Mouse (Mus musculus): ENCODE data around the gene Rassf3. TPM values are rescaled to one million over a fixed set of nuclear protein-coding genes. Genes with fewer than 3 reads are reported as not detected.

Rassf3 gene
- total RNA-seq, 2 experiments from 2014 or later = 8.2 to 8.9 TPM

- no peak for DNase-seq
These were observed 14.6 kb downstream of the Rassf3 start for GRCm38 (mm10) chr10:121461404-121462161.

DNA sequence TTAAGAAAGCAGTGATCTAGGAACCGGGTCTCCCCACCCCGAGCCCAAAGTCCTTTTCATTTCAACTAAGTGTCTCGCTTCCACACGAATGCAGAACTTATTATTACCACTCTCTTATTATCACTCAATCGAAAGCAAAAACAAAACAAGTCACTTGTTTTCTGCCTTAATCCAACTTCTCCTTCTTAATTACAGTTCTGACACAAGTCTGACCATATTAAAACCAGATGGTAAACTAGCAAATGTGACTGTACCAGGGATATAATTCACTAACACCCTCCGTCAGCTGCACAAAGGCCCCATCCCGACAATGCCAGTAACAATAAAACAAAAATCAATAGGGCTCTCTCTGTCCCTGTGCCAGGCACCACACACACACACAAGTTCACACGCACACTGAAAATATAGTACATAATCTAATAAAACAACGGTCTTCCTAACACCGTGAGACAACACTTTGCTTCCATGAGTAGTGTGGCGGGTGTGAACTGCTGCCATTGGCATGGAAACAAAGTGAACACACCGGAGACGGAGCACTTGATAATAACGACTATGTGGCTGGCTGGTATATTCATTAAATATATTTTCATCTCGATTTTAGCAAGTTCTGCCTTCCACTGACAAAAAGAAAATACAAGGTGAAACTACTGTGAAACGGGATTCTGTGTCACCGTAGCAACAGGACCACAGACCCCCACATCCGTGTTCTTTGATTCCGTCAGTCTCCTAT, 16.9 kb downstream of the Rassf3 start:
- DNase-seq = no peak

DNA sequence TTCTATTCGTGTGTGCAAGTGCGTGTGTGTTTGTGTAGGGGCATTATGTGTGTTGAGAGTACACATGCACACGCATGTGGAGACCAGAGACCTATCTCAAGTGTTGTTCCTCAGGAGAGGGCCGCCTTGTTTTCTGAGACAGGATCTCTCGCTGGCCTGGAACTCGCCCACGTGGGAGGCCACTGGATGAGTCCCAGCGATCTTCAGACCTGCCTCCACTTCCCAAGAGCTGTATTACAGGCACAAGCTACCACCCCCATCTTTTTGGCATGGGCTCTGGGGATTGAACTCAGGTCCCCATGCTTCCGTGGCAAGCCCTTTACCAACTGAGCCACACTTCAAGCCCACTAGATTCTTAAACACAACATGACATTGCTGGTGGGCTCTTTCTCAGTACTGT, 17.7 kb downstream of the Rassf3 start:
- DNase-seq = no peak

GRCm38 (mm10) chr10:121457381-121457780, 18.8 kb downstream of the Rassf3 start:
- DNase-seq = no peak

DNA sequence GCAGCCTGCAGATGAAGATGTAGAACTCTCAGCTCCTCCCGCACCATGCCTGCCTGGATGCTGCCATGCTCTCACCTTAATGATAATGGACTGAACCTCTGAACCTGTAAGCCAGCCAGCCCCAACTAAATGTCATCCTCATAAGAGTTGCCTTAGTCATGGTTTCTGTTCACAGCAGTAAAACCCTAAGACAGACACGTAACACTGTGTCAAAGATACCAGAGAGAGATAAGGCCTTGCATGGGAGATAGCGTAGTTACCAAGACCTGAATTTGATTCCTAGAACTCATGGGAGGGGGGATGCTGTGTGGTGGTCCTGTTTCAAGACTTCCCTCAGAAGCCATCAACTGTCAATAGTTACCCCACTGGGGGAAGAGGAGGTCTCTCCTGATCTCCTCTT, 20.6 kb downstream of the Rassf3 start:
- no peak for DNase-seq

DNA sequence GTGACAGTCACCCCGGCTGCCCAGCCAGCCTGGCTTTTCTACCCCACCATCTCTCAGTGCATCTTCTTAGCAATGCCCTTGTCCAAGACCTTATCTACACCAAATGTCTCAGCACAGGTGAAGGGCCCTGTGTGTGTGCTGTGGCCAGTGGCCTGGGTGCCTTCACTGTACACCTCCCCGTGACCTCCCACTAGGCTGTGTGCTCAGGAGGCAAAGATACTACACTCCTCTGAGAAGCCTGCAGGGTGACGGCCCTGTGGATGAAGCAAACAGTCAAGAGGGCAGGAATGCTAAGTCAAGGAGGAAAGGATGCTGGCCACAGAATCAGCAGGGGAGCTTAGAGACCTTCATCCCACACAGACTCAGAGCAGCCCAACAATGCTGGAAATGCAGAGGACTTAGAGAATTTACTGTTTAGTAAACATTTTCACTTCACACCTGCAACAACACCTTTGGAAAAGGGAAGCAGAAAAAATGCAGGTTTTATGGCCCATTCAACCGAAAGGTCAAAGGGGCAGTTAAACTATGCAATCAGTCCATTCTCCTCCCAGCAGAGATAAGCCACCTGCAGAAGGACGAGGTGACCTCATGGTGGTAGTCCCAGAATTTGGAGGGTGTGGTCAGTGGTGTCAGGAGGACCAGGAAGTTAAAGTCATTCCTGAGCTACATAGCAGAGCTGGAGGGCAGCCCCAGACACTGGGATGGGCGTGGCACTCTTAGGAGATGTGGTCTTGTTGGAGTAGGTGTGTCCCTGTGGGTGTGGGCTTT, 21.3 kb downstream of the Rassf3 start:
- no peak for DNase-seq

- DNase-seq = no peak
These were observed 22.1 kb downstream of the Rassf3 start for GRCm38 (mm10) chr10:121454033-121454432.

DNA sequence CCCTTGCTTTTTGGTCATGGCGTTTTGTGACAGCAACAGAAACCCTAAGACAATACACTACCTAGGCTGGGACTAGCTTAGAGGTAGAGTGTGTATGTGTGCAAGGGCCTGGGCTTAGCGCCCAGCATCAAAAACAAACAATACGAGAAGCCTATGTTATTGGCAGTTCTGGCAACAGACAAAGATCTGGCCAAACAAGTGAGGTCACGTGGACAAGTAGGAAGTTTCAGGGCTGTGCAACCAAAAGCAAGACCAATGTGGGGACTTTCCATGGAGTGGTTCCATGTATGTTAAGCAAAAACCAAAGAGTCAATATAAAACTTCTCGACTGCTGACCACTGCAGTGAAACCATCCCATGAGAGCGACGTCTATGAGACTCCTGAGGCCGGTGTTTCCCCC, 30.3 kb downstream of the Rassf3 start:
- no peak for DNase-seq

- DNase-seq = no peak
These were observed 31.9 kb downstream of the Rassf3 start for GRCm38 (mm10) chr10:121444198-121444597.

GRCm38 (mm10) chr10:121443791-121444190, 32.4 kb downstream of the Rassf3 start:
- DNase-seq = no peak

- DNase-seq = no peak
These were observed 36.8 kb downstream of the Rassf3 start for GRCm38 (mm10) chr10:121439310-121439731.

GRCm38 (mm10) chr10:121438109-121438508, 38.0 kb downstream of the Rassf3 start:
- DNase-seq = no peak

DNA sequence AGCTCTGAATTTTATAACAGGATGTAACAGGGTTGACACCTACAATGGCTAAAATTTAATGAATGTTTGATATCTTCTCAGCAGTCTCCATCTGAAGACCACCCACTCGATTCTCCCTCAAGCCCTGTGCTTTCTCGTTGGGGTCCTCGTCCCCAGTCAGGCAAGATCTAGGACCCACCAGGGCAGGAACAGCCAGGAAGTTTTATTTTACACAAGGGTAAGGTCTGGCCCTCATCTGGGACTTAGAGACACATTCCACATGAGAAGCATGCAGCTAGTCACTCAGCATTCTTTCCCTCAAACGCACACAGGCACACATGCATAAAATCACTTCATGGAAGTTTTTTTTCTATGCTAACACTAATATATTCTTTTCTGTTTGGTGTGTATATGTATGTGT, 39.5 kb downstream of the Rassf3 start:
- DNase-seq = no peak

GRCm38 (mm10) chr10:121436258-121436645, 39.9 kb downstream of the Rassf3 start:
- no peak for DNase-seq

DNA sequence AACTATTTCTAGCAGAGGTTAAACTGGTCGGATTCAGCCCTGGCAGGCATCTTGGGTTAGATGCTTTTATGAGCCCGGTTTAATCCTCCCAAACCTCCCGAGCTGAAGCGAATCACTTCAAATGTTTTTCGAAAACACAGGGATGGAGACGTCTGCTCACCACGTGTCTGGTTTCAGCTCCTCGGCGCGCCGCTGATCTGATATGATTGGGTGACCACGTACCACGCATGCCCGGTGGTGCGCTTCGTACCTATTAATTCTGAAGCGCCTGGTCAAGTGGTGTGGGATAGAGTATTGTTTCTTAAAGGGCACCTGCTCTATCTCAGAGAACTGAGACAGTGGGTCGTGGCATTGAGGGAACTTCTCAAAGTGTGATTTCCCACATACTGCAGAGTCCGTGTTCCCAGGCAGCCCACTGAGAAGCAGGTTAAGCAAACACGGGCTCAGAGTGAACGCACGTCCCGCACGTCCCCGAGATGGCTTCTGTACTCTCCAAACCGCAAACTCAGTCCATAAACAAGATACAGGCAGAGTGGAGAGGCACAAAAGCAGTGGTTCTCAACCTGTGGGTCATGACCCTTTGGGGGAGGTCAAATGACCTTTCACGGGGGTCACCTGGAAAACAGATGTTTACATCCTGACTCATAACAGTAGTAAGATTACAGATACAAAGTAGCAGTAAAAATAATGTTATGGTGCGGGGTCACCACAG, 40.4 kb downstream of the Rassf3 start:
- DNase-seq = no peak

GRCm38 (mm10) chr10:121434441-121435103, 41.6 kb downstream of the Rassf3 start:
- DNase-seq = no peak

DNA sequence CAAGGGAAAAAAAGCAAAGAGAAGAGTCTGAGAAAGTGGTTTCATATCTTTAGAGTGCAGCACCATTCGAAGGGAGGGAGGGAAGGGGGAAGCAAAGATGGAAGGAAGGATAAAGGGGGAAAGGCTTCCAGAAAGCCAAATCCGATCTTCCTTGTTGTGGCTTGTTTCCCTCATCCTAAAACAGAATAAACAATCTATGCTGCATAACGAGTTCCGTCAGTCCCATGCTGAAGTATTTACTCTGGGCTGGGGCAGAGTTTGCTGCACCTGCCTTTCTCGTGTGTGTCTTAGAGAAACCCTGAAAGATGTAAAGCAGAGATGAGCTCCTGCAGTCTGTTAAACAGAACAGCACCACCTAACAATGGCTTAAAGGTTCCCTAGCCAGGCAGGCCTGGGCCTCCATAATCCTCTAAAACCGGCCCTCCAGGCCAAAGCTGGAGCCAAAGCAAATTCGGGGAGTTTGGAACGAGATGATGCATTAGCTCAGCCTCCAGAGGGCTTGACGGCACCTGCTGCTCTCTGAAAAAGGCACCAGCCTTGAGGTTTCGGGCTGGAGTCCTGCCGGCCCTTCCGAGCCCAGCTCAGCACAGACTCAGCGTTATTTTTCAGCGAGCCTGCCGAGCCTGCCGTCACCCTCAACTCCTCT, 43.4 kb downstream of the Rassf3 start:
- DNase-seq = no peak

GRCm38 (mm10) chr10:121432041-121432634, 44.0 kb downstream of the Rassf3 start:
- DNase-seq = no peak

- no peak for DNase-seq
These were observed 45.2 kb downstream of the Rassf3 start for GRCm38 (mm10) chr10:121430764-121431540.

- DNase-seq = no peak
These were observed 46.0 kb downstream of the Rassf3 start for GRCm38 (mm10) chr10:121429981-121430682.

All from layer of hippocampus, postnatal 36 days (tissue).